Mouse (Mus musculus): ENCODE results near the gene Sult1e1. TPM values are rescaled to one million over a fixed set of nuclear protein-coding genes. Genes with fewer than 3 reads are reported as not detected.

Sult1e1 gene
- total RNA-seq, 2 experiments from 2014 or later, result not detected

Small RNA genes lying within 50 kb of the gene (microRNA-seq; reads per million reads assigned to microRNA genes)
- not detected for gene Mir3969

Other genes starting within 250 kb of the Sult1e1 start
- not detected for gene Ugt2b38, start 167.4 kb downstream of the Sult1e1 start, total RNA-seq (2021)
- gene Ugt2a2, start 109.3 kb downstream of the Sult1e1 start, total RNA-seq (2021), result not detected
- not detected for gene Gm43638, start 104.8 kb downstream of the Sult1e1 start, total RNA-seq (2021)
- not detected for gene Ugt2a1, start 100.7 kb downstream of the Sult1e1 start, total RNA-seq (2021)
- gene Sult1b1, start 53.4 kb downstream of the Sult1e1 start, total RNA-seq (2021), result not detected
- not detected for gene Sult1d1, start 22.6 kb downstream of the Sult1e1 start, total RNA-seq (2021)
- gene Csn1s1, start 74.6 kb upstream of the Sult1e1 start, total RNA-seq (2021), result not detected
- not detected for gene Csn2, start 108.0 kb upstream of the Sult1e1 start, total RNA-seq (2021)
- not detected for gene Csn1s2a, start 183.0 kb upstream of the Sult1e1 start, total RNA-seq (2021)
- not detected for gene Csn1s2b, start 216.5 kb upstream of the Sult1e1 start, total RNA-seq (2021)
- gene Prr27, start 234.1 kb upstream of the Sult1e1 start, total RNA-seq (2021), result not detected

Measured in left cerebral cortex, postnatal 4 days (tissue).